Mouse (Mus musculus) gastrocnemius, postnatal 25 days (tissue): ENCODE measurements around the gene Shf. TPM values are rescaled to one million over a fixed set of nuclear protein-coding genes. Genes with fewer than 3 reads are reported as not detected.

Source experiments
- DNase-seq: peaks from one replicate; pipeline ENCODE4 v3.0.0; 2022
- total RNA-seq, 2 experiments: library from RNA; stranded (reverse); gene quantifications; 1 replicate in 1 of 2; 2 replicates in 1 of 2; pipeline ENCODE4 v1.2.3; 2021

Gene Shf
- total RNA-seq, 2 experiments from 2014 or later = 2.0 to 2.7 TPM

- no peak for DNase-seq
Measured at GRCm38 (mm10) chr2:122301921-122302573, 66.9 kb downstream of the Shf start.

DNA sequence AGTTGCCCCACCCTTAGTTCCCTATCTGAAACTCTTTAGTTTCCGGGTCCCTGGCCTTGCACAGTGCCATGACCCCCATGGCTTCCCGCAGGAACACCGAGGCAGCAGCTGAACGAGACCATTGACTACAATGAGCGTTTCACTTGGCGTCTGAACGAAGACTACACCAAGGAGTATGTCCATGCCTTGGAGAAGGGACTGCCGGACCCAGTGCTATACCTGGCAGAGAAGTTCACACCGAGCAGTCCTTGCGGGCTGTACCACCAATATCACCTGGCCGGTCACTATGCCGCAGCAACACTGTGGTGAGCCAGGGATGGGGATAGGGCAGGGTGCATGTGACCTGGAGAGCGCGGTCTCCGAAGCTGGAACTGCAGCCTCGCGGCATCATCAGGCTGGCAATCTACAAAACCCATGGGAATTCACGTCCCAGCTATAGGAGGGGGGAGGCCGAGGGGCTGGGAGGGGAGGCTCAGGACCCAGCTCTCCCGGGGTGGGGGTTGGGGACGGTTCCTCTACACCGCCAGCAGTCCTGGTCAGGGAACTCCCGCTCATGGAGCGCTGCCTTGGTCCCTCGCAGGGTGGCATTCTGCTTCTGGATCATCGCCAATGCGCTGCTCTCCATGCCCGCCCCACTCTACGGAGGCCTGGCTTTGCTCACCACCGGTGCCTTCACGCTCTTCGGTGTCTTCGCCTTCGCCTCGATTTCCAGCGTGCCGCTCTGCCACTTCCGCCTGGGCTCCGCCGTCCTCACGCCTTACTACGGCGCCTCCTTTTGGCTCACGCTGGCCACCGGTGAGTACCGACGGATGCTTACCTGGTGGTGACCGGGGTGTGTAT is 67.7 kb downstream of the Shf start:
- DNase-seq = no peak

DNA sequence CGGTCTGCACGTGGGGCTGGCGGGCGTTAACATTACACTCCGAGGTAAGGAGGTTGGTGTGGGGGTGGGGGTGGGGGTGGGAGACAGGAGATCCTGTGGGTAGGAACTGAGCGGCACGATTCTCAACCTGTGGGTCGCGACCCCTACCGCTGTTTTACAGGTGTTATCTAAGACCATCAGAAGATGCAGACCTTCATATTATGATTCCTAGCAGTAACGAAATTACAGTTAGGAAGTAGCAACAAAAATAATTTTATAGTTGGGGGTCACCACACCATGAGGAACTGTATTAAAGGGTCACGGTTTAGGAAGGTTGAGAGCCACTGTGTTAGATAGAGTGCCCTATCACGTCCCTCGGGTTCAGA is 68.3 kb downstream of the Shf start:
- DNase-seq = no peak

DNA sequence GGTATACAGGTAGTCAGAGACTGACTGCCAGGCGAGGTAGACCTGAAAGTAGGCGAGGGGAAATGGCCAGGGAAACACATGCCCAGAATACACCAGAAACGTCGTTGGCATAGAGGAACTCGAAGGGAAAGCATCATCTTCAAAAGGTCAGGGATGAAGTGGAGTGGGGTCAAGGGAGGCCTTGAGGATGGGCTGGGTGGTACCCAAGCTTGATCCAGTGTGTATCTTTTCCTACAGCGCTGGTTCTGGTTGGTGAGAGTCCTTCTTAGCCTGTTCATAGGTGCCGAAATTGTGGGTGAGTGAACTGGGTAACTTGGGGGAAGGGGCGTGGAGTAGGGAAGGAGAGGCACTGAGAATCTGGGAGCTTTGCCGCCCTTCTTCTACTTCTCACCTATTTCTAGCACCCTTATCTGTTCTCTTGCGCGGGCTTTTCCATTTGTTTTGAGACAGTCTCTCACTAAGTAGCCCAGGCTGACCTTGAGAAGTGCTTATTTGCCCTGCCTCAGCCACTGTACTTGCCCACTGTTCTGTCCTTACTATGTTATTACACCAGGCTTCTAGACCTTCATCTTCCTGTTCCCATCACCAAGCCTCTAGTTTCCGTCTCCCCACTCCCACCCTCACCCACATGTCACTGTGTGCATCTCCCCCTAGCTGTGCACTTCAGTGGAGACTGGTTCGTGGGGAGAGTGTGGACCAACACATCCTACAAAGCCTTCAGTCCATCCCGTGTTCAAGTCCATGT is 68.9 kb downstream of the Shf start:
- no peak for DNase-seq

Other genes with a start within 250 kb of the Shf start
- 100 to 1,000 TPM in 1 of 2 experiments, 10 to 100 TPM in 1; 61.7 to 111 TPM for gene B2m, start 221.5 kb downstream of the Shf start, total RNA-seq
- gene Trim69, start 208.5 kb downstream of the Shf start, total RNA-seq = not detected
- not detected for gene Patl2, start 183.0 kb downstream of the Shf start, total RNA-seq
- not detected for gene Terb2, start 182.9 kb downstream of the Shf start, total RNA-seq
- gene Sord, start 134.4 kb downstream of the Shf start, total RNA-seq = 10 to 100 TPM; 37.8 to 39.9 TPM
- gene Duox2, start 70.7 kb downstream of the Shf start, total RNA-seq = under 1 TPM; 0.08 to 0.16 TPM
- not detected for gene Duoxa2, start 70.3 kb downstream of the Shf start, total RNA-seq
- 1 to 10 TPM in 1 of 2 experiments, under 1 TPM in 1; 0.95 to 1.1 TPM for gene Duoxa1, start 55.4 kb downstream of the Shf start, total RNA-seq
- gene Duox1, start 53.5 kb downstream of the Shf start, total RNA-seq = under 1 TPM; 0.46 to 0.72 TPM
- 1 to 10 TPM; 4.8 to 5.6 TPM for gene Slc28a2, start 57.3 kb upstream of the Shf start, total RNA-seq
- gene Gm14085, start 115.8 kb upstream of the Shf start, total RNA-seq = under 1 TPM; 0.13 to 0.16 TPM
- gene Gatm, start 242.1 kb upstream of the Shf start, total RNA-seq = 10 to 100 TPM in 1 of 2 experiments, 1 to 10 TPM in 1; 9.3 to 12.7 TPM